Mouse (Mus musculus) thymus, postnatal 25 days (tissue): ENCODE data around the gene Cdc14a.

ENCODE experiments used
- DNase-seq: peaks from one replicate; pipeline ENCODE4 v3.0.0; 2022

The Cdc14a gene

GRCm38 (mm10) chr3:116327001-116327615, 96.7 kb downstream of the Cdc14a start:
- peak; percentile 83 for DNase-seq

- no peak for DNase-seq
Measured at GRCm38 (mm10) chr3:116325501-116325900, 98.3 kb downstream of the Cdc14a start.

- no peak for DNase-seq
Measured at GRCm38 (mm10) chr3:116319696-116320095, 104.1 kb downstream of the Cdc14a start.

GRCm38 (mm10) chr3:116311838-116312237, 112.0 kb downstream of the Cdc14a start:
- no peak for DNase-seq

- DNase-seq: no peak
Measured at GRCm38 (mm10) chr3:116311173-116311572, 112.7 kb downstream of the Cdc14a start.

GRCm38 (mm10) chr3:116310672-116311071, 113.2 kb downstream of the Cdc14a start:
- no peak for DNase-seq

- no peak for DNase-seq
Measured at GRCm38 (mm10) chr3:116310033-116310432, 113.8 kb downstream of the Cdc14a start.

GRCm38 (mm10) chr3:116304800-116305753, 118.8 kb downstream of the Cdc14a start:
- no peak for DNase-seq

- DNase-seq: no peak
Measured at GRCm38 (mm10) chr3:116302581-116302980, 121.3 kb downstream of the Cdc14a start.

GRCm38 (mm10) chr3:116301754-116302153, 122.1 kb downstream of the Cdc14a start:
- DNase-seq: no peak

GRCm38 (mm10) chr3:116298727-116299126, 125.1 kb downstream of the Cdc14a start:
- no peak for DNase-seq

- no peak for DNase-seq
Measured at GRCm38 (mm10) chr3:116298003-116298402, 125.8 kb downstream of the Cdc14a start.

- DNase-seq: no peak
Measured at GRCm38 (mm10) chr3:116297170-116297569, 126.7 kb downstream of the Cdc14a start.

GRCm38 (mm10) chr3:116290041-116290815, 133.6 kb downstream of the Cdc14a start:
- no peak for DNase-seq

GRCm38 (mm10) chr3:116288833-116289232, 135.0 kb downstream of the Cdc14a start:
- DNase-seq: no peak

- no peak for DNase-seq
Measured at GRCm38 (mm10) chr3:116284735-116285134, 139.1 kb downstream of the Cdc14a start.

- no peak for DNase-seq
Measured at GRCm38 (mm10) chr3:116283996-116284395, 139.8 kb downstream of the Cdc14a start.

GRCm38 (mm10) chr3:116281663-116282062, 142.2 kb downstream of the Cdc14a start:
- no peak for DNase-seq

GRCm38 (mm10) chr3:116277146-116277545, 146.7 kb downstream of the Cdc14a start:
- no peak for DNase-seq

- DNase-seq: no peak
Measured at GRCm38 (mm10) chr3:116271679-116272078, 152.2 kb downstream of the Cdc14a start.

GRCm38 (mm10) chr3:116267036-116267654, 156.7 kb downstream of the Cdc14a start:
- no peak for DNase-seq

- DNase-seq: no peak
Measured at GRCm38 (mm10) chr3:116266360-116266759, 157.5 kb downstream of the Cdc14a start.

- no peak for DNase-seq
Measured at GRCm38 (mm10) chr3:116263977-116264376, 159.9 kb downstream of the Cdc14a start.
